Mouse (Mus musculus): ENCODE measurements around the gene Pced1b. TPM values are rescaled to one million over a fixed set of nuclear protein-coding genes. Genes with fewer than 3 reads are reported as not detected.

Gene Pced1b
- polyA plus RNA-seq, 1 experiment from 2014 or later: 6.4 TPM

DNA sequence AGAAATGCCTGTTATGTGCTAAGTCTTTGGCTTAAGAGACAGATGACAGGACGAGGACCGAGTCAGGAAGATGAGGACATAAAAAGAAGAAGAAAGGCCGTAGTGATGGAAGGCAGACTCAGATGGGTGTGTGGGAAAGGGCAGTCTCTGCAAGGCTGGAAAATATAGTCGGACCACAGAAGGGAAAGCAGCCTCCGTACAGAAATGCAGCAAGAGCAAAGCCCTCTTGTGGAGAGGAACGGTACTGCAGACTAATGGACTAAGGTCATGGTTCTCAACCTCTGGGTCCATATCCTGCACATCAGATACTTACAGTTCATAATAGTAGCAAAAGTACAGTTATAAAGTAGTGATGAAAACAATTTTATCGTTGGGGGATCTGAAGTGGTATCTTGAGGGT, 11.7 kb upstream of the Pced1b start:
- Histone ChIP-seq H3K4me1 (no peaks in the 10 kb centered on the region), H3K27ac (no peak overlapping the region), H3K4me2 (no peak overlapping the region), H3K36me3 (no peaks in the 10 kb centered on the region), H3K9me3 (replicated peaks) (0 out of 2 replicates have a peak, but pooled peaks cover 3% of the 10 kb centered on the region), H3K4me3 (no peak overlapping the region), H3K27me3 (replicated peaks) (peaks cover 5% of the 10 kb centered on the region; the same call in 1 of the 2 replicates), H3K9ac (no peak overlapping the region)
- ATAC-seq: no peak
- 13% methylated on average over 7 of the region's 7 CpGs for WGBS (ENCODE audit: insufficient replicate concordance)

DNA sequence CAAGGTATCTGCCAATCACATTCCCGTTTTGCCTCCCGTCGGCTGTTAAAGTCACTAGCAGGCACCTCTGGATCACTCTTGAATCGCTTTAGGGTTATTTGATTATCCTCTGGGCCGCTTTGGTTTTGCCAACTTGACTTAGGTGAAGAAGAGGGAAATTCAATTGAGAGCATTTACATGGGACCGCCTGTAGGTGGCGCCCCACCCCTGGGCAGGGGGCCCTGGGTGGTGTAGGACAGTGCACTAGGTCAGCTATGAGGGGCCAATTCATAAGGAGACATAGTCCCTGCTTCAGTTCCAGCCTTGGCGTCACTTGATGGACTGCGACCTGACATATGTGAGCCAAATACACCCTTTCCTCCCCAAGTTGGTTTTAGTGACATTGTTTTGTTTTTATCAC, 10.0 kb upstream of the Pced1b start:
- ATAC-seq: no peak
- Histone ChIP-seq H3K4me1 (no peaks in the 10 kb centered on the region), H3K9me3 (replicated peaks) (no peaks in the 10 kb centered on the region), H3K4me2 (no peak overlapping the region), H3K27me3 (replicated peaks) (peaks cover 5% of the 10 kb centered on the region; the same call in 1 of the 2 replicates), H3K36me3 (no peaks in the 10 kb centered on the region), H3K9ac (no peak overlapping the region), H3K27ac (no peak overlapping the region), H3K4me3 (no peak overlapping the region)
- 30% methylated on average over 9 of the region's 9 CpGs for WGBS (ENCODE audit: insufficient replicate concordance)

DNA sequence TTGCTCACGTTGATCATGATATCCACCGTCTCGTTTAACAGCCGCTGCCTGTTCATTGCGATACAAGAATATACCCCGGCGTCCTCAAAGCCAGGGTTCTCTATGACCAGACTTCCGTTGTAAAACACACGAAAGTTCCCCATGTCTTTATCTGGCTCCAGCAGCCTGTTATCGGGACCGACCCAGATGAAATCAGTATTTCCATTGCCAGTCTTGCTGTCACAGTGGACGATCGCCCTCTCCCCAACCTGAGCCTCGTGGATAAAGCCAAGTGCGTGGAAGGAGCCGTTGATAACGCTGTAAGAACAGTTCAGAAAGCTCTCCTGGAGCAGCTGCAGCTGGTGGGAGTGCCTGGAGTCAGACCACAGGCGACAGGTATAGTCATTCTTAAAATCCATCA, 1.5 kb upstream of the Pced1b start:
- peaks cover 17% of the 10 kb centered on the region; the same call in 1 of the 2 replicates for H3K4me1 ChIP-seq
- H3K4me2 ChIP-seq: peak overlapping the region; percentile 94
- H3K27me3 ChIP-seq (replicated peaks): peaks cover 77% of the 10 kb centered on the region
- no peak overlapping the region for H3K27ac ChIP-seq
- WGBS (ENCODE audit: insufficient replicate concordance): 29% methylated on average over 18 of the region's 18 CpGs
- H3K4me3 ChIP-seq: no peak overlapping the region
- H3K9me3 ChIP-seq (replicated peaks): no peaks in the 10 kb centered on the region
- no peak overlapping the region for H3K9ac ChIP-seq
- H3K36me3 ChIP-seq: no peaks in the 10 kb centered on the region
- peak; percentile 50; the same call in 1 of the 2 replicates for ATAC-seq

GRCm38 (mm10) chr15:97246256-97246655, 651 bp upstream of the Pced1b start:
- 25% methylated on average over 14 of the region's 14 CpGs for WGBS (ENCODE audit: insufficient replicate concordance)
- Histone ChIP-seq H3K4me1 (peaks cover 17% of the 10 kb centered on the region; the same call in 1 of the 2 replicates), H3K4me3 (peak overlapping the region; percentile 69; the same call in 1 of the 2 replicates)

DNA sequence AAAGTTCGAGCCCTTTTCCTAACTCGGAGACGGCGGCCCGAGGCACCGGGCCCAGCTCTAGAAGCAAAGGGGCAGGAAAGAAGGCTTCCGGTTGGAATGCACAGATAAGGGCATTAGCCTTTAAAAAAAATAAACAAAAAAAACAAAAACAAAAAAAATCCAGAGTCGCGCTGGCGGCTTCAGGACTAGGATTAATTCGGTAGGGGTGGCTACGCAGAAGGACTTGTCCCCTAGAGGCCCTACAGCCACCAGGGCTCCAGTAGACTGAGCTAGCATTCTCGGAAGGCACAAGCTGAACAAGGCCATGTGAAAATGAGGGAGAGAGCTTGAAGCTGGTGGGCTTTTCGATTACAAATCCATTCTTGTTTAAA, 869 bp downstream of the Pced1b start:
- peaks cover 77% of the 10 kb centered on the region for H3K27me3 ChIP-seq (replicated peaks)
- H3K4me2 ChIP-seq: peak overlapping the region; percentile 94
- H3K36me3 ChIP-seq: no peaks in the 10 kb centered on the region
- no peaks in the 10 kb centered on the region for H3K9me3 ChIP-seq (replicated peaks)
- H3K9ac ChIP-seq: peak overlapping the region; percentile 71
- H3K4me3 ChIP-seq: peak overlapping the region; percentile 69
- 2% methylated on average over 14 of the region's 14 CpGs for WGBS (ENCODE audit: insufficient replicate concordance)
- peaks cover 17% of the 10 kb centered on the region; the same call in 1 of the 2 replicates for H3K4me1 ChIP-seq
- H3K27ac ChIP-seq: peak overlapping the region; percentile 64
- ATAC-seq: 0 out of 2 replicates have a peak, but pooled peaks have one; percentile 22

More at GRCm38 (mm10) chr15:97246256-97246655, 651 bp upstream of the Pced1b start:
- Histone ChIP-seq H3K9me3 (replicated peaks) (no peaks in the 10 kb centered on the region), H3K36me3 (no peaks in the 10 kb centered on the region), H3K27ac (no peak overlapping the region), H3K9ac (no peak overlapping the region), H3K27me3 (replicated peaks) (peaks cover 80% of the 10 kb centered on the region), H3K4me2 (peak overlapping the region; percentile 94; the same call in 1 of the 2 replicates)
- no peak for ATAC-seq

DNA sequence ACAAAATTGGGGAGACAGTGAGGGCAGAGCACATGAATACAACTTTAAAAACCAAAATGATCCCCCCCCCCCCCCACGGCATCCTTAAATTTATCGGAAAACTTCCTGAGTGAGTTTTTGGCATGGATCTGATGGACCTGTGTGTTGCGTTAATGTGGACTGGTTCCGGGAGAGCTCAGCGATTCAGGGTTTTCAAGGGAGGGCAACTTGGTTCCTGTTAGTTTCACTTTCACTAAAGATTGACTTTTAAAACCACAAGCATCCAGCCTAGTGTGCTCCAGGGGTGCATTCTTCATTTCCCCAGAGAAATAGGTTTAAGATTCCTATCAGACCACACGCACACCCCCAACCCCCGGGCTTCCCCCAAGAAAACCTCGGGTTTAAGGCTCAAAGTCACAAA, 1.4 kb downstream of the Pced1b start:
- ATAC-seq: no peak
- Histone ChIP-seq H3K9me3 (replicated peaks) (no peaks in the 10 kb centered on the region), H3K9ac (peak overlapping the region; percentile 71; the same call in 1 of the 2 replicates), H3K27ac (no peak overlapping the region), H3K4me3 (peak overlapping the region; percentile 69), H3K27me3 (replicated peaks) (peaks cover 72% of the 10 kb centered on the region), H3K4me1 (peaks cover 17% of the 10 kb centered on the region; the same call in 1 of the 2 replicates), H3K4me2 (peak overlapping the region; percentile 94), H3K36me3 (no peaks in the 10 kb centered on the region)
- 15% methylated on average over 8 of the region's 8 CpGs for WGBS (ENCODE audit: insufficient replicate concordance)

GRCm38 (mm10) chr15:97249322-97249721, 2.4 kb downstream of the Pced1b start:
- H3K27ac ChIP-seq: no peak overlapping the region
- no peaks in the 10 kb centered on the region for H3K9me3 ChIP-seq (replicated peaks)
- no peak for ATAC-seq
- peaks cover 62% of the 10 kb centered on the region for H3K27me3 ChIP-seq (replicated peaks)
- H3K4me1 ChIP-seq: peaks cover 17% of the 10 kb centered on the region; the same call in 1 of the 2 replicates
- 76% methylated on average over 10 of the region's 10 CpGs for WGBS (ENCODE audit: insufficient replicate concordance)
- H3K4me2 ChIP-seq: no peak overlapping the region
- no peaks in the 10 kb centered on the region for H3K36me3 ChIP-seq
- no peak overlapping the region for H3K9ac ChIP-seq
- H3K4me3 ChIP-seq: no peak overlapping the region

DNA sequence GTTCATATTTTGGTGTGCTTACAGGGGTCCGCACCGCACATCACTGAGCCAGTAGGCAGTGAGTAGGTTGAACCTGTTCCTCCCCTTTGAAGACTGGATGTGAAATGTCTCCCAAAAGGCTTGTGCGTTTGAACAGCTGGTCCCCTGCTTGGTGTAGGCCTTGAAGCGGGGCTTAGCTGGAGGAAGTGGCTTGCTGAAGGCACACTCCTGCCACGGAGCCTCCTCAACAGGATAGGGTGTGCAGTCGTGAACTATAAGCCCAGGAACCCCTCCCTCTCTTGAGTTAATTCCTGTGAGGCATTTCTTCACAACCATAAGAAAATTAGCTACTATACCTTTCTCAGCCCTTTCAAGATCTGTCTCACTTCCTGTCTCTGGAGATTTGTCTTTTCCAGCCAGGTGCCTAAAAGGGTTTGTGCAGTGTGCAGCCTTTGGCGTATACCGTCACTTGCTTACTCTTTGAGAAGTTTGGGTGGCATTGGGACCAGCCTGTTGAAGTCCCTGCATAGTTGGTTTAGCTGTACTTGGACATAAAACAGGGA, 5.7 kb downstream of the Pced1b start:
- Histone ChIP-seq H3K4me2 (no peak overlapping the region), H3K27ac (no peak overlapping the region), H3K36me3 (no peaks in the 10 kb centered on the region), H3K4me3 (no peak overlapping the region), H3K4me1 (no peaks in the 10 kb centered on the region; the same call in 1 of the 2 replicates), H3K9me3 (replicated peaks) (no peaks in the 10 kb centered on the region), H3K9ac (no peak overlapping the region), H3K27me3 (replicated peaks) (peaks cover 31% of the 10 kb centered on the region)
- no peak for ATAC-seq
- WGBS (ENCODE audit: insufficient replicate concordance): 62% methylated on average over 8 of the region's 8 CpGs

GRCm38 (mm10) chr15:97254375-97254774, 7.5 kb downstream of the Pced1b start:
- WGBS (ENCODE audit: insufficient replicate concordance): 80% methylated on average over 4 of the region's 4 CpGs
- Histone ChIP-seq H3K36me3 (no peaks in the 10 kb centered on the region), H3K4me2 (no peak overlapping the region)

DNA sequence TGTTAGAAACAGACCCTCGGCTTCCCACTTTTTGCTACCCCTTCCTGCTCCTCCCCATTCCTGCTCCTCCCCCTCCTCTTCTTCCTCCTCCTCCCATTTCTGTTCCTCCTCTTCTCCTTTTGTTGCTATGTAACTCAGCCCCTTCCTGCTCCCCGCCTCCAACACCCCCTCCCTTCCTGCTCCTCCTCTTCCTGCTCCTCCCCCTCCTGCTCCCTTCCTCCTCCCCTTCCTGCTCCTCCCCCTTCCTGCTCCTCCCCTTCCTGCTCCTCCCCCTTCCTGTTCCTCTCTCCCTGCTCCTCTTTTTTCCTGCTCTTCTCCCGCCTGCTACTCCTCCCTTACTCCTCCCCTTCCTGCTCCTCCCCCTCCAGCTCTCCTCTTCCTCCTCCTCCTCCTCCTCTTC, 8.9 kb downstream of the Pced1b start:
- Histone ChIP-seq H3K27me3 (replicated peaks) (no peaks in the 10 kb centered on the region), H3K4me1 (no peaks in the 10 kb centered on the region), H3K36me3 (no peaks in the 10 kb centered on the region), H3K4me2 (no peak overlapping the region), H3K9ac (no peak overlapping the region), H3K27ac (no peak overlapping the region), H3K9me3 (replicated peaks) (no peaks in the 10 kb centered on the region), H3K4me3 (no peak overlapping the region)
- no peak for ATAC-seq
- 76% methylated on average over 3 of the region's 3 CpGs for WGBS (ENCODE audit: insufficient replicate concordance)

More at GRCm38 (mm10) chr15:97254375-97254774, 7.5 kb downstream of the Pced1b start:
- Histone ChIP-seq H3K4me3 (no peak overlapping the region), H3K27me3 (replicated peaks) (peaks cover 13% of the 10 kb centered on the region), H3K27ac (no peak overlapping the region), H3K4me1 (no peaks in the 10 kb centered on the region), H3K9me3 (replicated peaks) (no peaks in the 10 kb centered on the region), H3K9ac (no peak overlapping the region)
- no peak for ATAC-seq

DNA sequence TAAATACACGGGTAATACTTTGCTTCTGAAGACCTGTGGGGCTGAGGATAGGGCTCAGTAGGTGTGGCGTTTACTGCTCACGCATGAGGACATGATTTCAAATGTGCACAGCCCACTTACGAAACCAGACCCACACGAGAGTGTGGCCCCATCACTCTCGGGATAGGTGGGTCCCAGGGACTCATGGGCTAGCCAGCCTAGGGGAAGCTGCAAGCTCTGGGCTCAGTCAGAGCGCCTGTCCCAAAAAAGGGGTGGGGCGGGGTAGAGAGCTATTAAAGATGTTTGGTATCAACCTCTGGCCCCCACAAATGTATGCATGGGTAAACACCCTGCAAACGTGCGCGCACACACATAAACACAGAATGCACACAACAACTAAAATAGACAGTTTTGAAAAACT, 9.5 kb downstream of the Pced1b start:
- Histone ChIP-seq H3K4me3 (no peak overlapping the region), H3K9me3 (replicated peaks) (no peaks in the 10 kb centered on the region), H3K4me1 (no peaks in the 10 kb centered on the region), H3K27ac (no peak overlapping the region), H3K27me3 (replicated peaks) (no peaks in the 10 kb centered on the region), H3K4me2 (no peak overlapping the region), H3K36me3 (no peaks in the 10 kb centered on the region), H3K9ac (no peak overlapping the region)
- WGBS (ENCODE audit: insufficient replicate concordance): 74% methylated on average over 11 of the region's 11 CpGs
- no peak for ATAC-seq

- WGBS (ENCODE audit: insufficient replicate concordance): 70% methylated on average over 8 of the region's 8 CpGs
Observed at GRCm38 (mm10) chr15:97257206-97257775, 10.4 kb downstream of the Pced1b start.

More at GRCm38 (mm10) chr15:97257206-97257775, 10.4 kb downstream of the Pced1b start:
- H3K4me2 ChIP-seq: no peak overlapping the region
- H3K4me1 ChIP-seq: no peaks in the 10 kb centered on the region
- H3K9me3 ChIP-seq (replicated peaks): no peaks in the 10 kb centered on the region
- no peak overlapping the region for H3K27ac ChIP-seq
- no peak overlapping the region for H3K9ac ChIP-seq
- no peaks in the 10 kb centered on the region for H3K27me3 ChIP-seq (replicated peaks)
- no peaks in the 10 kb centered on the region for H3K36me3 ChIP-seq
- no peak for ATAC-seq
- no peak overlapping the region for H3K4me3 ChIP-seq
